Mouse (Mus musculus): ENCODE data around the gene Acot8.

DNA sequence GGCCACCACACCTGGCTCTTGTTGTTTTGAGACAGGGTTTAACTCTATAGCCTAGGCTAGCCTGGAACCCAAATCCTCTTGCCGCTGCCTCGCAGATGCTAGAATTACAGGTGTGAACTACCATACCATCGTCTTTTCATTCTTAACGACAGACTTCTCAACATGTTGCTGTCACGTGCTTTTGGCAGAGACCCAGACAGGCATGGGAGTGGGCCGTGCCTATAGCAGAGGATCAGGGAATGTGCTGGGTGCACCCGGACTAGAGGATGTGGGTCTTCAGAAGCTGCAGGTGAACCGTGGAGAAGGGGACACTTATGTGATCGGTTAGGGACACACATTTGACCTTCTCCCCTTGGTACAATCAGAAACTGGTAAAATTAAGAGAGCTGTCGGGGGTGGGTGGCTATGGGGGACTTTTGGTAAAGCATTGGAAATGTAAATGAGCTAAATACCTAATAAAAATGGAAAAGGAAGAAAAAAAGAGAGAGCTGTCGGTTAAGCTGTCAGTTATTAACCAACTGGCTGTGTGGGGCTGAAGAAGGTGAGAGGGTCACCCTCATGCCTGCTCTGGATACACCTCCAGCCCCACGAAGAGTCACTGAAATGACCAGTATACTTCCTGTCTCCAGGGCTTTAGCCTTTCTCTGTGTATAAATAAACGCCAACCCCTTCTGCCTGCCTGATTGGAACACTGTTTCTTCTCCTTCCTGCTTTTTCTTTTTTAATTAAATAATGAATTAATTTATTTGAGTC, 4.3 kb downstream of the Acot8 start:
- TF ChIP-seq CTCF (IDR thresholded peaks at IDR 0.05; ENCODE audit: low read depth, low read length) (no peak), GATA2 (IDR thresholded peaks at IDR 0.05; ENCODE audit: borderline replicate concordance, low read depth, low read length) (no peak), GATA1 (IDR thresholded peaks at IDR 0.05; ENCODE audit: borderline replicate concordance, low read length) (no peak), TAL1 (conservative IDR thresholded peaks at IDR 0.05; ENCODE audit: low read depth, low read length) (no peak)
